Mouse (Mus musculus) erythroblast, embryonic 14.5 days (primary cell): ENCODE results near the gene 4930556J24Rik. TPM values are rescaled to one million over a fixed set of nuclear protein-coding genes. Genes with fewer than 3 reads are reported as not detected.

Experiments used
- H3K27me3 ChIP-seq: 2 replicates; pipeline ENCODE4 v1.6.1; 2012; ENCODE audit warnings: inconsistent platforms; ENCODE audit not compliant: control insufficient read depth
- H3K36me3 ChIP-seq: 2 replicates; pipeline ENCODE4 v1.6.1; 2012; ENCODE audit warnings: mild to moderate bottlenecking, inconsistent platforms; ENCODE audit not compliant: control insufficient read depth
- H3K4me1 ChIP-seq: 2 replicates; pipeline ENCODE4 v1.6.1; 2012; ENCODE audit warnings: inconsistent platforms; ENCODE audit not compliant: control insufficient read depth
- H3K4me3 ChIP-seq: replicated peaks from 2 replicates; pipeline ENCODE3; 2012; ENCODE audit warnings: moderate library complexity, mild to moderate bottlenecking, inconsistent platforms
- H3K9me3 ChIP-seq: 2 replicates; pipeline ENCODE4 v1.6.1; 2012; ENCODE audit warnings: low read length, inconsistent platforms, mixed read lengths; ENCODE audit not compliant: control insufficient read depth
- GATA1 ChIP-seq: IDR thresholded peaks from 2 replicates; pipeline ENCODE4 v1.6.1; 2012; ENCODE audit warnings: low read length, inconsistent platforms, mixed read lengths
- TAL1 ChIP-seq: IDR thresholded peaks from 3 replicates; pipeline ENCODE4 v1.6.1; 2012; ENCODE audit warnings: low read length, inconsistent platforms, mixed read lengths
- polyA plus RNA-seq: library from polyadenylated mRNA; stranded (reverse); fragments of >175 nt; gene quantifications from 2 replicates; pipeline ENCODE4 v1.2.3, GENCODE M21; 2012

4930556J24Rik gene
- polyA plus RNA-seq, 1 experiment: not detected

- TF ChIP-seq TAL1: no peak
- TF ChIP-seq GATA1: no peak
- H3K4me3 ChIP-seq: no peak overlapping the region
- H3K4me1 ChIP-seq: no peaks in the 10 kb centered on the region; the same call in 1 of the 2 replicates
- peaks cover 32% of the 10 kb centered on the region for H3K27me3 ChIP-seq
- no peaks in the 10 kb centered on the region for H3K36me3 ChIP-seq
- H3K9me3 ChIP-seq: no peaks in the 10 kb centered on the region; the same call in 1 of the 2 replicates
Observed at GRCm38 (mm10) chr11:3996840-3997239, 20.3 kb upstream of the 4930556J24Rik start.

DNA sequence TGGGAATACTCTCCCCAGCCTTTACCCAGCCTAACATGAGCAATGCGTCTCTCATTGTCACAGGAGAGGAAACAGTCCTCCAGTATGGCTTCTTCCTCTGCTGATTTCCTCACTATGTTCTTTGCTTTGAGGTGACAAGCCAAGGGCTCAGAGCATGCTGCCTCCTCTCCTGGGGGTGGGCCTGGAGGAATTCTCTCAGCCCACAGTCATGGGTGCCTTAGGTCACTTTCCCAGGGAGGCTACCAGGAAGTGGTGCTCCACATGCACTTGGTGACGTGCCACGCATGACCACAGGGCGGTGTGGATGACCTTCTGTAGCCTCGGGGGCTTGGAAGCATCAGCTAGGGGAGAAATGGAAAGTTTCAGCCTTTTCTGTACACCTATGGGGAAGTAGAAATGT lies 18.9 kb upstream of the 4930556J24Rik start:
- Histone ChIP-seq H3K36me3 (no peaks in the 10 kb centered on the region), H3K9me3 (no peaks in the 10 kb centered on the region; the same call in 1 of the 2 replicates), H3K4me1 (no peaks in the 10 kb centered on the region; the same call in 1 of the 2 replicates), H3K4me3 (no peak overlapping the region), H3K27me3 (peaks cover 32% of the 10 kb centered on the region)
- TF ChIP-seq TAL1: no peak
- no peak for TF ChIP-seq GATA1

DNA sequence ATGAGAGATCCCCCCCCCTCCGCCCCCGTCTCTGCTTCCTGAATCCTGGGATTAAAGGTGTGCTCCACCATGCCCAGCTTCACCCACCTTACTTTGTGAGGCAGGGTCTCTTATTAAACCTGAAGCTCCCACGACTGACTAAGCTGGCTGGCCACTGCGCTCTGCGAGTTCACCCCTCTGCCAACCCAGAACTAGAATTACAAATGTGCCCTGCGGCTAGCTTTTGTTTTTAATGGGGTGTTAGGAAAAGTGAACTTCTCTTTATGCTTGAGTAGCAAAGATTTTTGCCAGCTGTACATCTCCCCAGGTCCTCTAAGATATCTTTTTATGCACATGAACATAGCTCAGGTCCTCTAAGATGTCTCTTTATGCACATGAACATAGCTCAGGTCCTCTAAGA lies 17.3 kb upstream of the 4930556J24Rik start:
- Histone ChIP-seq H3K4me1 (no peaks in the 10 kb centered on the region; the same call in 1 of the 2 replicates), H3K36me3 (no peaks in the 10 kb centered on the region), H3K27me3 (peaks cover 22% of the 10 kb centered on the region), H3K9me3 (no peaks in the 10 kb centered on the region; the same call in 1 of the 2 replicates), H3K4me3 (no peak overlapping the region)
- TF ChIP-seq GATA1 (no peak), TAL1 (no peak)

GRCm38 (mm10) chr11:3993132-3993531 lies 16.6 kb upstream of the 4930556J24Rik start:
- H3K4me1 ChIP-seq: no peaks in the 10 kb centered on the region
- H3K9me3 ChIP-seq: no peaks in the 10 kb centered on the region
- H3K36me3 ChIP-seq: no peaks in the 10 kb centered on the region
- peaks cover 14% of the 10 kb centered on the region for H3K27me3 ChIP-seq
- TF ChIP-seq GATA1: no peak
- TF ChIP-seq TAL1: no peak
- no peak overlapping the region for H3K4me3 ChIP-seq

- peaks cover 11% of the 10 kb centered on the region for H3K27me3 ChIP-seq
- no peak overlapping the region for H3K4me3 ChIP-seq
- TF ChIP-seq GATA1 (no peak), TAL1 (no peak)
- no peaks in the 10 kb centered on the region for H3K9me3 ChIP-seq
- no peaks in the 10 kb centered on the region for H3K4me1 ChIP-seq
- H3K36me3 ChIP-seq: no peaks in the 10 kb centered on the region
Observed at GRCm38 (mm10) chr11:3989748-3990147, 13.2 kb upstream of the 4930556J24Rik start.

DNA sequence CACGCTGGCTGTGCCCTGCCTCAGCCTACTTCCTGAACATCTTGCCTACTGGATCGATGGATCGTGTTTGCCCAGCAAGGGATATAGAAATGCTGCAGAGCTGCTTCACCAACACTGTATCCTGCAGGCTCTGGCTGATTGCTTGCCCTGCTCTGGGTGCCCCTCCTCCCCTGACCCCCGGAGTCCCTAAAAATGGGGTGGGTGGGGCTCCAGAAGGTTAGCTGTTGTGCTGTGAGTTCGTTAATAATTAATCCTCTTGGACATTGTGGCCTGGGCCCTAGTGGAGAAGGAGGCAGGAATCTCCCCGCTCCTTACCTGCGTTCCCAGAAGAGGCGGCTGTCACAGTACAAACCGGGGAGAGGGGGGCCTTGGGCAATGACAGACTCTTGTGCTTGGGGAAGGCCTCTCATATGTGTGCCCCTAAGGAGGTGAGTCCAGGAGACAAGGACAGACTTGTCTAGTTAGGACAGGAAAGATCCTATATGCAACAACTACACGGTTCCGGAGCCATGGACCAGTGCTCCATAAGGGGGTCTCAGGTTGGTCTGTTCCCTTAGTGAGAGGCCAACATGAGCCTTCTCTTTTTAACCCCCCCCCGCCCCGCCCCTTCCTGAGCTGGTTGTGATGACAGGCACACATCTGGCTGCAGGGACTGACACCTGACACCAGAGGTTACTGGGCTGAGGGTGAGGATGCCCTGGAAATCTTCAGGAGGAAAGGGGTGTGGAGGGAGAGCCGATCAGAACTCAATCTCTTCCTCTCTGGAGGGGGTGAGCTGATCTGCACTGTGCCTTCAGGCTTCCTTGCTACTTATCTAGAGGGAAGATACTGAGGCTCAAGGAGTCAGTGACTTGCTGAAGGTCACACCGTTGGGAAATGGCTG lies 7.5 kb upstream of the 4930556J24Rik start:
- TF ChIP-seq TAL1: no peak
- TF ChIP-seq GATA1: no peak
- H3K9me3 ChIP-seq: no peaks in the 10 kb centered on the region
- H3K4me3 ChIP-seq: peak overlapping the region; percentile 47
- H3K4me1 ChIP-seq: no peaks in the 10 kb centered on the region; the same call in none of the 2 replicates
- H3K36me3 ChIP-seq: peaks cover 21% of the 10 kb centered on the region
- H3K27me3 ChIP-seq: peaks cover 37% of the 10 kb centered on the region

DNA sequence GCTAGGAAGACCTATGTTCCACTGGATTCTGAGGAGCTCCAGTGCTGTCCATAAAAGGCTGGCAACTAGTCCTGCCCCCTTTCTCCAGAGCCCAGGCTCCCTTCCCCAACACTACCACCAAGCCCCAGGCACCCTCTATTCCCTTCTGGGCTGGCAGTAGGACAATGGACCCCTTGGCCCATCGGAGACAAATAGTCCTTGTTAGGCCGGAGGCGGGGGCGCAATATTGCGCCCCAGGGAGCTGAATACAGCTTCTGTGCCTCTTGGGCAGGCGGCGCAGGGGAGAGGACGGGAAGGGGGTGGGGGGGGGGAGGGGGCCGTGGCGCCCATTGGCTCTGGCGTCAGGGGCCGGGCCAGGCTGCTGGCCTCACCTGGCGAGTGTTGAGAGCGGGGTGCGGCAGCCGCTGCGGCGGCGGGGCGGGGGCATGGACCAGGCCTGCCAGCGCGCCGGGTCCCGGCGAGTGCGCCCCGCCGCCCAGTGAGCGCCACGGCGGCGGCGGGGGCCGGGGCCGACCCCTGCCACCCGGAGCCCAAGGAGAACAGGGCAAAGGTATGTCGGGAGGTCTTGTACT lies 6.8 kb upstream of the 4930556J24Rik start, which contains the start of gene Gal3st1:
Gene Gal3st1 (plus strand): TSS at position 346 of the 572 bp plus-strand sequence.
- TF ChIP-seq TAL1: no peak
- no peak for TF ChIP-seq GATA1
- H3K4me1 ChIP-seq: no peaks in the 10 kb centered on the region; the same call in none of the 2 replicates
- peaks cover 28% of the 10 kb centered on the region for H3K36me3 ChIP-seq
- H3K9me3 ChIP-seq: no peaks in the 10 kb centered on the region
- H3K4me3 ChIP-seq: peak within 1 kb of the TSS; percentile 47
- H3K27me3 ChIP-seq: peaks cover 37% of the 10 kb centered on the region

- Histone ChIP-seq H3K4me1 (no peaks in the 10 kb centered on the region; the same call in none of the 2 replicates), H3K4me3 (no peak overlapping the region), H3K9me3 (no peaks in the 10 kb centered on the region), H3K36me3 (peaks cover 36% of the 10 kb centered on the region), H3K27me3 (peaks cover 37% of the 10 kb centered on the region)
- TF ChIP-seq GATA1 (no peak), TAL1 (no peak)
Observed at GRCm38 (mm10) chr11:3982275-3983209, 6.0 kb upstream of the 4930556J24Rik start.
